Mouse (Mus musculus) embryonic facial prominence, embryonic 13.5 days (tissue): ENCODE measurements at regions not wholly inside any gene's neighbourhood (a gene's known extent, or its start where the extent isn't known, plus 50 kb on each side); places are given as distances from the start of the nearest gene placed in this dataset.

Experiments used
- ATAC-seq: fragments of 200-750 bp; cut with Nextera tagmentation; 2 replicates; pipeline ENCODE4 v1.8.0; 2017; ENCODE audit warnings: low read depth; ENCODE audit not compliant: insufficient number of reproducible peaks, insufficient read depth, low FRiP score, low TSS enrichment
- H3K27ac ChIP-seq: fragments of 300-500 bp; sonication (generic); 2 replicates; pipeline ENCODE4 v1.5.1; 2015; ENCODE audit warnings: moderate library complexity, mild to moderate bottlenecking, inconsistent platforms
- H3K27me3 ChIP-seq: fragments of 300-500 bp; sonication (generic); 2 replicates; pipeline ENCODE4 v1.6.1; 2015; ENCODE audit warnings: mild to moderate bottlenecking, inconsistent platforms
- H3K36me3 ChIP-seq: fragments of 300-500 bp; sonication (generic); 2 replicates; pipeline ENCODE4 v1.6.1; 2015; ENCODE audit warnings: mild to moderate bottlenecking, inconsistent platforms
- H3K4me1 ChIP-seq: fragments of 300-500 bp; sonication (generic); 2 replicates; pipeline ENCODE4 v1.6.1; 2015; ENCODE audit warnings: inconsistent platforms
- H3K4me2 ChIP-seq: fragments of 300-500 bp; sonication (generic); 2 replicates; pipeline ENCODE4 v1.6.1; 2015; ENCODE audit warnings: moderate library complexity, mild to moderate bottlenecking, inconsistent platforms
- H3K4me3 ChIP-seq: fragments of 300-500 bp; sonication (generic); 2 replicates; pipeline ENCODE4 v1.5.1; 2015; ENCODE audit warnings: mild to moderate bottlenecking, inconsistent platforms
- H3K9ac ChIP-seq: fragments of 300-500 bp; sonication (generic); 2 replicates; pipeline ENCODE4 v1.6.1; 2015; ENCODE audit warnings: mild to moderate bottlenecking, inconsistent platforms
- H3K9me3 ChIP-seq: fragments of 300-500 bp; sonication (generic); 2 replicates; pipeline ENCODE4 v1.6.1; 2016; ENCODE audit warnings: inconsistent platforms
- WGBS: fragments of 180-500 bp; shearing (Covaris S2); methylation state at CpG from one replicate; pipeline ENCODE4 v1.1.7; 2015; ENCODE audit warnings: mixed read lengths; 5-methylcytosine and 5-hydroxymethylcytosine counted together

DNA sequence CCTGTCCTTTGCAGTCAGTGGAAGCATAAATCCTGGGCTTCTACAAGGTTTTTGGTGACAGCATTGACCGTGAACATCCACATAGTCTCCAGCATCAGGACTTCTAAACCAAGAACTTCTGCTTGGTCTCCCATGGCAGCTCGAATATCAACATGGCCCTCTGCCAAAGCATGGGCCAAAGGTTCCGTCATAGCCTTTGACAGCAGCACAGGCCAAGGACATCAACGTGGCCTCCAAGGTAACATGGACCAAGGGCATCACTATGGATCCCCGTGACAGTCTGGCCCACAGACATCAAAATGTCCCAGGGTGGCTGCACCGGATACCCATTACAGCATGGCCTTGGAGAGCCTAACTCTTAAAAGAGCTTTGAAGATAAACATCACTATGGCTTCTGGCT lies 275.5 kb upstream of the Irx5 start:
- Histone ChIP-seq H3K9ac (no peak overlapping the region), H3K4me1 (no peaks in the 10 kb centered on the region; the same call in 1 of the 2 replicates), H3K27me3 (peaks cover 4% of the 10 kb centered on the region; the same call in 1 of the 2 replicates), H3K4me3 (no peak overlapping the region), H3K4me2 (no peak overlapping the region), H3K27ac (no peak overlapping the region), H3K9me3 (no peaks in the 10 kb centered on the region), H3K36me3 (no peaks in the 10 kb centered on the region)
- ATAC-seq: no peak
- WGBS: 89% methylated on average over 6 of the region's 6 CpGs

DNA sequence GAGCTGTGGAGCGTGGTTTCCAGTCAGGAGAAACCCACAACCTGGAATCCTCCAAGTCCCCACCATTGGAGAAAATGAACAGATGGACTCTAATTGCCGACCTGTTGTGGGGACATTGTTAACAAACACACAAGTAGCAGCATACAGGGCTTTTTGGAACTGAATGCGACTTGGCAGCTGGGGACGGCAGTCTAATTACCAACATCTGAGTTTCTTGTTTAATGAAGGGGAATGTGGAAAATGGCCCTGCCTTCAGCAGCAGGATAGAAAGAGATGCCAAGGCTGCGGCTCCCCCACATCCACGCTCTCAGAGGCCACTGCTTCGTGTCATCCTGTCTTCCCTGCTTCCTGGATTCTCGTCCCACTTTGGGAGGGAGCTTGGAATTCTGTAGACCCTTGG lies 276.6 kb upstream of the Irx5 start:
- Histone ChIP-seq H3K27me3 (peaks cover 4% of the 10 kb centered on the region; the same call in 1 of the 2 replicates), H3K27ac (no peak overlapping the region), H3K9me3 (no peaks in the 10 kb centered on the region), H3K4me2 (no peak overlapping the region), H3K36me3 (no peaks in the 10 kb centered on the region), H3K4me1 (no peaks in the 10 kb centered on the region; the same call in 1 of the 2 replicates), H3K4me3 (no peak overlapping the region), H3K9ac (no peak overlapping the region)
- no peak for ATAC-seq
- WGBS: 60% methylated on average over 8 of the region's 8 CpGs

DNA sequence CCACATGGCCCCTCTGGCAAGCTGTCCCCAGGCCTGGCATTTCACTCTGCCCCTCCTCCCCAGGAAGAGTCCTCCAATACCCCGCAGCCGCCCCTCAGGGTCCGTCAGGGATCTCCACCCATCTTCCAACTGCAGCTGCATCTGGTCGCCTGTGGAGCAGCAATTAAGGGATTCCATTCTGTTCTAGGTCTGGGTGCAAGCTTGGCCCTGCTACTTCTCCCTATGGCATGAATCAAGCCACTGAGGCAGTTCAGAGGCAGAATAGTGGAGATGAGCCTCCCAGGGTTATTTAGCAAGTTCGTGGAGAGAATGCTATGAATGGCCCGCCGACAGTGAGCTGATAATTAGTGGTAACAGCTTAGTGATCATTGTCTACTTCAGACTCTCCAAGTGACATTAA lies 275.7 kb upstream of the Irx3 start:
- Histone ChIP-seq H3K4me2 (no peak overlapping the region), H3K27me3 (peaks cover 11% of the 10 kb centered on the region), H3K4me1 (peaks cover 2% of the 10 kb centered on the region), H3K4me3 (no peak overlapping the region), H3K36me3 (no peaks in the 10 kb centered on the region), H3K27ac (no peak overlapping the region), H3K9me3 (no peaks in the 10 kb centered on the region), H3K9ac (no peak overlapping the region)
- WGBS: 46% methylated on average over 7 of the region's 7 CpGs
- ATAC-seq: no peak; the same call in 1 of the 2 replicates

DNA sequence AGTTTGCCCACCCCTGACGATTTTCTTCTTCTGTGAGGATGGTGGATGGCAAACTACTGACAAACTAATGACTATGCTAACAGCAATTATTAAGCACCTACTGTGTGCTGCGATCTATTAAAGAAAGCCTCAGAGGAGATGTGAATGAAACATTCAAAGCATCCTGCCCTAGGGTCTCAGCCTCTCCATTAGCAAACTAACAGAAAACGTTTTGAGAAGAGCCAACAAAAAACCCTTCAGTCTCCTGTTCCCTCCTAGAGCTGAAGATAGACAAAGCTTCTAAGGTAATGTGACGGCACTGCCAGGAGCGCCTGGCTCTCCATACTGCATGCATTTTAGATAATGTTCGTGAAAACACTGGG lies 270.4 kb upstream of the Irx3 start:
- Histone ChIP-seq H3K27me3 (peaks cover 29% of the 10 kb centered on the region), H3K4me2 (no peak overlapping the region), H3K4me1 (peaks cover 11% of the 10 kb centered on the region), H3K27ac (no peak overlapping the region), H3K9ac (no peak overlapping the region), H3K4me3 (no peak overlapping the region), H3K36me3 (no peaks in the 10 kb centered on the region), H3K9me3 (no peaks in the 10 kb centered on the region)
- no peak for ATAC-seq
- WGBS: 18% methylated on average over 6 of the region's 6 CpGs

DNA sequence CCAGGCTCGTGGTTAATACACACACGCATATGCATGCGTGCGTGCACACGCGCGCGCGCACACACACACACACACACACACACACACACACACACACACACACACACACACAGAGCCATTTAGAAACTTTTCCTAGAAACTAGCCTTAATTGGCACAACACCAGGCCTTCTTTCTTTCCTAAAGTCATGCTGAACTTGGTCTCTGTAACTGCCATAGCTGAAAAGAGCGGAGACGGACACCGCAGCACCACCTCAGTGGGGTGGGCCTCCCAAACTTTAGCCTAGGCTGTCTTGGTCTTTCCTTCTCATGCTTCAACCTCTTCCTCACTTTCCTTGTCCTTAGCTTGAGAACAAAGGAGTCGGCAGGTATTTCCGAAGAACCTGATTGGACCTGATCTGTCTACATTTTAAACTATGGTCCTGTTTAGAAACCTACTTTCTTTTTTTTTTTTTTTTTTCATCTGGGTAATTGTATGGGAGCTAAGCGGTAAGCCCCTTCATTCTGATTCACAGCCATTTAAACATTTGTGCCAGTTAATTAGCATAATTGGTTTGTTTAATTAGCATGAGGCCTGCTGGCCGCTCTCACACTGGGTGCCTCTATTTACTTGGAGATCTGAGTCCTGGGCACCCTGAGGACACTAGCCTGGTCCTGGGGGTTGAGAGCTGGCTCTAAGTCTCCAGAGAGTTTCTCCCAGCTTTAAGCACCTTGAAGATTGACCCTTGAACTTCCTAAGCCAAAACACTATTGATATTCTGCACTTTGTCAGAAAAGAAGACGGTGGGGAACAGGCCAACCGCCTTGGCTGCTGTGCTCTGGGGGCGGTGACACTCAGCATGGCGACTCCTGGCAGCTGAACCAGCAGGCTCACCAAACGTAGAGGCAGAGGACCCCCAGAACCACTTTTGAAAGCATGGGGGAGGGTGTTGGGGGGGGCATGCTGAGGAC lies 269.7 kb upstream of the Irx3 start:
- no peaks in the 10 kb centered on the region for H3K36me3 ChIP-seq
- ATAC-seq: no peak
- H3K4me3 ChIP-seq: no peak overlapping the region
- no peak overlapping the region for H3K27ac ChIP-seq
- H3K4me2 ChIP-seq: no peak overlapping the region
- peaks cover 29% of the 10 kb centered on the region for H3K27me3 ChIP-seq
- no peak overlapping the region for H3K9ac ChIP-seq
- H3K4me1 ChIP-seq: peaks cover 12% of the 10 kb centered on the region
- H3K9me3 ChIP-seq: no peaks in the 10 kb centered on the region
- 49% methylated on average over 21 of the region's 21 CpGs for whole genome bisulfite sequencing

DNA sequence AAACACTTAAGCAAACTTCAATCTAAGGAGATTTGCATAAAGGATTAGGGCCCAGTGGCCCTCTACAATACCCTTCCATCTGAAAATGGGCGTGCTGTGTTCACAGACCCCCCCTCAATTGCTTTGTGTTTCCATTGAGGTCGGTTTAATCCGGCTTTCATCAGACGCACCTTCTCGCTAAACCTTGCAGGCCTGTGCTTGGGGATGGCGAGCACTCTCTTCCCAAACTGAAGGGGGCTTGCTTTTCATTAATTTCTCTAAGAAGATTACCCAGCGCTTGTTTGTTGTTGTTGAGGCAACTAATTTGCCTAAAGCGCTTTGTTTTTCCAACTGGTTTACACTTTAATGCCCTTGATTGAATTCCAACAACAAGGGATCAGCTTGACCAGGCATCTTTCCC lies 268.8 kb upstream of the Irx3 start:
- Histone ChIP-seq H3K4me2 (no peak overlapping the region), H3K27me3 (peaks cover 29% of the 10 kb centered on the region), H3K4me3 (no peak overlapping the region), H3K9ac (no peak overlapping the region), H3K9me3 (no peaks in the 10 kb centered on the region), H3K36me3 (no peaks in the 10 kb centered on the region), H3K27ac (no peak overlapping the region), H3K4me1 (peaks cover 17% of the 10 kb centered on the region)
- no peak for ATAC-seq
- 31% methylated on average over 8 of the region's 8 CpGs for whole genome bisulfite sequencing

- no peak for ATAC-seq
- Histone ChIP-seq H3K4me1 (peaks cover 24% of the 10 kb centered on the region), H3K4me2 (no peak overlapping the region), H3K27me3 (peaks cover 22% of the 10 kb centered on the region), H3K27ac (no peak overlapping the region), H3K9me3 (no peaks in the 10 kb centered on the region), H3K36me3 (no peaks in the 10 kb centered on the region), H3K4me3 (no peak overlapping the region), H3K9ac (no peak overlapping the region)
- 34% methylated on average over 8 of the region's 8 CpGs for WGBS
Observed at GRCm38 (mm10) chr8:92066435-92066834, 264.6 kb upstream of the Irx3 start.

- 7% methylated on average over 8 of the region's 9 CpGs for WGBS
- Histone ChIP-seq H3K9me3 (no peaks in the 10 kb centered on the region), H3K4me1 (peaks cover 24% of the 10 kb centered on the region), H3K4me3 (no peak overlapping the region), H3K4me2 (no peak overlapping the region), H3K9ac (0 out of 2 replicates have a peak overlapping the region, but pooled peaks have one; percentile 11), H3K27ac (no peak overlapping the region), H3K36me3 (no peaks in the 10 kb centered on the region), H3K27me3 (peaks cover 21% of the 10 kb centered on the region)
- ATAC-seq: no peak
Observed at GRCm38 (mm10) chr8:92065554-92066239, 263.8 kb upstream of the Irx3 start.

- Histone ChIP-seq H3K36me3 (no peaks in the 10 kb centered on the region), H3K27me3 (peaks cover 21% of the 10 kb centered on the region; the same call in 1 of the 2 replicates), H3K9ac (0 out of 2 replicates have a peak overlapping the region, but pooled peaks have one; percentile 11), H3K9me3 (no peaks in the 10 kb centered on the region), H3K4me1 (peaks cover 24% of the 10 kb centered on the region), H3K27ac (no peak overlapping the region), H3K4me3 (no peak overlapping the region), H3K4me2 (no peak overlapping the region)
- 23% methylated on average over 4 of the region's 4 CpGs for WGBS
- ATAC-seq: no peak
Observed at GRCm38 (mm10) chr8:92064971-92065370, 263.1 kb upstream of the Irx3 start.

GRCm38 (mm10) chr8:92064175-92064821 lies 262.4 kb upstream of the Irx3 start:
- Histone ChIP-seq H3K27me3 (peaks cover 18% of the 10 kb centered on the region; the same call in 1 of the 2 replicates), H3K36me3 (no peaks in the 10 kb centered on the region), H3K4me2 (no peak overlapping the region), H3K9me3 (no peaks in the 10 kb centered on the region), H3K4me3 (no peak overlapping the region), H3K27ac (no peak overlapping the region), H3K9ac (no peak overlapping the region), H3K4me1 (peaks cover 24% of the 10 kb centered on the region)
- ATAC-seq: no peak
- WGBS: 13% methylated on average over 9 of the region's 9 CpGs

DNA sequence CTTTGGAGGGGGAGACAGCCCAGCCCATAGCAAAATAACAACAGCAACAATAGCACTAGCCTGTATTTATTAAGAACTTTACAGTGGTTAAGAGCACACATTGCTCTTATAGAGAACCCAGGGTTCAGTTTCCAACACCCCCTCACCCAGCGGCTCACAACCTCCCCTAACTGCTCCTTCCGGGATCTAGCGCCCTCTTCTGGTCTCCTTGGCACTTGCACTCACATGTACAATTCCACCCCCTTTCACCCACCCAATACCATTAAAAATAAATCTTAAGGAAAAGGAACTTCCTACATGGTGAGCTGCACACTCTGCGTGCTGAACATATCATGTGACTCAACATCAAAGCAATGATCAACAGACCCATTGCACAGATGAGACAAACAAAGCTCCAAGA lies 261.5 kb upstream of the Irx3 start:
- no peak overlapping the region for H3K27ac ChIP-seq
- no peak for ATAC-seq
- H3K9me3 ChIP-seq: no peaks in the 10 kb centered on the region
- H3K4me2 ChIP-seq: no peak overlapping the region
- WGBS: 82% methylated on average over 4 of the region's 4 CpGs
- peaks cover 22% of the 10 kb centered on the region; the same call in 1 of the 2 replicates for H3K27me3 ChIP-seq
- no peak overlapping the region for H3K4me3 ChIP-seq
- H3K4me1 ChIP-seq: peaks cover 24% of the 10 kb centered on the region
- H3K36me3 ChIP-seq: no peaks in the 10 kb centered on the region
- no peak overlapping the region for H3K9ac ChIP-seq
